In the genomic region with DNA sequence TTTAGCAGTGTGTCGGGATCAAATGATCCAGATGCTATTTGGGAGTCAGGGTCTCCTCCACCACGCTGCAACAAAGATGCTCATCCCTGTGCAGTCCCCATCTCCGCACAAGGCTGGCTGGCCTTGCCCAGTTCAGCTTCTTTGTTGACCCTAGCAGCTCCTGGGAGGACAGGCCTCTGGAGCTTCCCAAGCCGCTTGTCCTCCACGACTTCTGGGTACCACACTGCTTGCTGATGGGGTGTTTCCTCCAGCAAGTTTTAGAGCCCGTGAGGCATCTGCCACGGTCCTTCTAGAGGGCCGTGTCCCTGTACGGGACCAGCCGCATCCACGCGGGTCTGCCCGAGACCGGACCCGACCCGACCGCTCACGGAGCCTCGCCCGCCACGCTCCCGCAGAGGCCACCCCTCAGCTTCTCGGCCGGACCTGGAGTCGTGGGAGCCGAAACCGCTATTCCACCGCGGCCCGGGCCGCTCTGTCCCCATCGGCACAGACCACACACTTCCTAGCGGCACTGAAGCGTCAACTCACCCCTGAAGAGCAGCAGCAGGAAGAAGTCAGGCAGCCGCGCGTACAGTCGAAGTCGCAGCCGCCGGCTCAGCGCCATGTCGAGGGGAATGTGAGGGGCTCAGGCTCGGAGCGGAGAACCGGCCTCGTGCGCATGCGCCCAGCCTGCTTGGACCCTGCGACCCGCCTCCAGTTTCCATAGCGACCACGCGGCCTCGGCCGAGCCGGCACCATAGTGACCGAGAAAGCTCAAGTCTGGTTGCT, we compare ENCODE assay signal across 8 mouse cellular contexts. TPM values are rescaled to one million over a fixed set of nuclear protein-coding genes. Genes with fewer than 3 reads are reported as not detected.
DNase-seq lines count a peak whose midpoint lies in the region; ATAC-seq lines count a peak whose summit lies in the region.

A gene (minus strand): TSS at position 659 of the 768 bp plus-strand sequence.

- H3K4me2 ChIP-seq in forebrain, embryonic 12.5 days: peak within 1 kb of the TSS; percentile 74
- H3K4me2 ChIP-seq in heart, embryonic 15.5 days: peak within 1 kb of the TSS; percentile 70
- H3K4me2 ChIP-seq in liver, embryonic 12.5 days: peak within 1 kb of the TSS; percentile 74
- H3K4me2 ChIP-seq in neural tube, embryonic 13.5 days: peak within 1 kb of the TSS; percentile 73

- H3K27ac ChIP-seq in forebrain, embryonic 12.5 days: peak within 1 kb of the TSS; percentile 96
- H3K27ac ChIP-seq in heart, embryonic 15.5 days: peak within 1 kb of the TSS; percentile 87
- peak within 1 kb of the TSS; percentile 54 for H3K27ac ChIP-seq in liver, embryonic 12.5 days
- H3K27ac ChIP-seq in neural tube, embryonic 13.5 days (replicated peaks): peak within 1 kb of the TSS; percentile 96

- under 1% methylated on average over 58 of the region's 58 CpGs for WGBS in forebrain, embryonic 12.5 days
- under 1% methylated on average over 58 of the region's 58 CpGs for WGBS in heart, embryonic 15.5 days
- WGBS in liver, embryonic 12.5 days (ENCODE audit: insufficient replicate concordance): 1% methylated on average over 58 of the region's 58 CpGs
- under 1% methylated on average over 58 of the region's 58 CpGs for WGBS in neural tube, embryonic 13.5 days

- 0 out of 2 replicates have a peak, but pooled peaks cover 3% of the 10 kb centered on the region for H3K36me3 ChIP-seq in forebrain, embryonic 12.5 days (replicated peaks)
- no peaks in the 10 kb centered on the region for H3K36me3 ChIP-seq in heart, embryonic 15.5 days
- no peaks in the 10 kb centered on the region for H3K36me3 ChIP-seq in liver, embryonic 12.5 days
- no peaks in the 10 kb centered on the region for H3K36me3 ChIP-seq in neural tube, embryonic 13.5 days

- H3K9me3 ChIP-seq in forebrain, embryonic 12.5 days: no peaks in the 10 kb centered on the region
- H3K9me3 ChIP-seq in heart, embryonic 15.5 days (replicated peaks): no peaks in the 10 kb centered on the region
- no peaks in the 10 kb centered on the region for H3K9me3 ChIP-seq in liver, embryonic 12.5 days (replicated peaks)
- H3K9me3 ChIP-seq in neural tube, embryonic 13.5 days: no peaks in the 10 kb centered on the region

- peak; percentile 9 for DNase-seq in 3134 (ENCODE audit: extremely low read depth, insufficient read length, low spot score)
- DNase-seq in brain, embryonic 18.5 days (ENCODE audit: low read depth, low spot score): peak; percentile 85
- DNase-seq in kidney, postnatal 14 days: peak; percentile 96
- DNase-seq in thymus, adult 18-20 months: peak; percentile 5 to 11

- ATAC-seq in forebrain, embryonic 12.5 days (ENCODE audit: low FRiP score): peak; percentile 99
- peak; percentile 97 for ATAC-seq in heart, embryonic 15.5 days (replicated peaks; ENCODE audit: insufficient number of reproducible peaks, insufficient read depth, low FRiP score, low read depth)
- peak; percentile 73 for ATAC-seq in liver, embryonic 12.5 days
- ATAC-seq in neural tube, embryonic 13.5 days (ENCODE audit: low read depth): peak; percentile 96

- peak within 1 kb of the TSS; percentile 85 for H3K4me3 ChIP-seq in forebrain, embryonic 12.5 days (replicated peaks)
- H3K4me3 ChIP-seq in heart, embryonic 15.5 days: peak within 1 kb of the TSS; percentile 79
- peak within 1 kb of the TSS; percentile 63 for H3K4me3 ChIP-seq in liver, embryonic 12.5 days
- peak within 1 kb of the TSS; percentile 83 for H3K4me3 ChIP-seq in neural tube, embryonic 13.5 days

- peak within 1 kb of the TSS; percentile 90 for H3K9ac ChIP-seq in forebrain, embryonic 12.5 days
- H3K9ac ChIP-seq in heart, embryonic 15.5 days: peak within 1 kb of the TSS; percentile 72
- peak within 1 kb of the TSS; percentile 53; the same call in 1 of the 2 replicates for H3K9ac ChIP-seq in liver, embryonic 12.5 days
- H3K9ac ChIP-seq in neural tube, embryonic 13.5 days: peak within 1 kb of the TSS; percentile 87

- H3K4me1 ChIP-seq in forebrain, embryonic 12.5 days: peaks cover 51% of the 10 kb centered on the region
- H3K4me1 ChIP-seq in heart, embryonic 15.5 days (replicated peaks): peaks cover 13% of the 10 kb centered on the region
- H3K4me1 ChIP-seq in liver, embryonic 12.5 days: peaks cover 4% of the 10 kb centered on the region; the same call in 1 of the 2 replicates
- H3K4me1 ChIP-seq in neural tube, embryonic 13.5 days (replicated peaks): peaks cover 51% of the 10 kb centered on the region

- H3K27me3 ChIP-seq in forebrain, embryonic 12.5 days: no peaks in the 10 kb centered on the region
- no peaks in the 10 kb centered on the region for H3K27me3 ChIP-seq in heart, embryonic 15.5 days
- peaks cover 36% of the 10 kb centered on the region for H3K27me3 ChIP-seq in liver, embryonic 12.5 days (replicated peaks)
- no peaks in the 10 kb centered on the region for H3K27me3 ChIP-seq in neural tube, embryonic 13.5 days

RNA-seq across cellular contexts. Expression of the gene that starts here (rescaled TPM):
- 146 and 155 TPM in 2 replicates for polyA plus RNA-seq in forebrain, embryonic 12.5 days (2016; fragmentation: Nextera tagmentation; extraction: Ambion mirVana)
- polyA plus RNA-seq in heart, embryonic 15.5 days (2015; fragmentation: Nextera tagmentation; extraction: Ambion mirVana): 41.9 and 44.6 TPM in 2 replicates
- polyA plus RNA-seq in liver, embryonic 12.5 days (2016; fragmentation: Nextera tagmentation; extraction: Ambion mirVana): 12.0 and 12.6 TPM in 2 replicates
- polyA plus RNA-seq in neural tube, embryonic 13.5 days (2015; fragmentation: Nextera tagmentation; extraction: Ambion mirVana): 68.9 and 80.3 TPM in 2 replicates

Comparison
In these comparisons a context has a peak if more than half of its experiments do, and no peak if none do; other contexts are left out.
1. Peak in every context shown above with its lines: DNase-seq, ATAC-seq, H3K4me3 ChIP-seq and H3K27ac ChIP-seq.
2. DNase-seq: peak in every context shown above with its lines; median percentile 96 in kidney, postnatal 14 days; 85 in brain, embryonic 18.5 days; 9 in 3134; 8 in thymus, adult 18-20 months.